Mouse (Mus musculus): Measurements from ENCODE around the gene Adcy6.

GRCm38 (mm10) chr15:98601832-98602190 lies 8.1 kb downstream of the Adcy6 start:
- no peak for TF ChIP-seq CTCF (IDR thresholded peaks at IDR 0.05; ENCODE audit: insufficient read depth, low read length)
- TF ChIP-seq POLR2A (IDR thresholded peaks at IDR 0.05; ENCODE audit: borderline replicate concordance, extremely low read depth, low read depth, low read length): no peak
